In the genomic region with DNA sequence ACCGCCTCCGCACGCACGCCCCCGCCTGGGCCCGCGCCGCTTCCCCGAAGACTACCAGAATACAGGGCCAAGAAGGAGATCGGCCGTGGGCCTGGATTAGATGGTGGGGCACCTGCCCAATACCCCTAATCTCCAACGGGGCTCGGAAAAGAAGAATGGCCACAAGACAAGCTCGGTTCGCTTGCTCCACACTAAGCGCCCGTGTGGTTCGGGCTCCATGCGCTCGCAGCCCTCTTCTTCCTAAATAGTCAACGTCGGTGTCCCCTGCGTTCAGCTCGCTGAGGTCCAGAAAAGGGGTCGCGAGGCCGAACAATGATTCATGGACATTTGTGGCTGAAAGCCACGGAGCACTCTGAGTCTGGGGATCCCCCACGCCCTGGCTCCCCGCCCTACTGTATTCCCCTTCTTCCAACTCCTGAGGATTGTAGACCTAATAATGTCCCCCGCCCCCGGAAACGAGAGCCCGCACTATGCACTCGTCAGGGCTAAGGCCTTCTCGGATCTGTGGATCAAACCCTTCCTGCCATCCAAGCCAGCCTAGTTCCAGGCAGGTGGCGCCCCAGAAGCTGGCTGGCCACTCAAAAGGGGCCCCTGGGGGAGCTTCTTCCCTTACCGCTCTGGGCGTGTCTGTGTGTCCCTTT, we compare ENCODE assay signal across 8 mouse cellular contexts. TPM values are rescaled to one million over a fixed set of nuclear protein-coding genes. Genes with fewer than 3 reads are reported as not detected.
A peak's percentile ranks its signal among the peaks of the same experiment; 100 is the strongest.
DNase-seq lines count a peak whose midpoint lies in the region; ATAC-seq and TF ChIP-seq lines count a peak whose summit lies in the region.

No protein-coding gene starts in this region.

- no peaks in the 10 kb centered on the region for H3K4me1 ChIP-seq in kidney, adult 2 months (ENCODE audit: control insufficient read depth, insufficient read depth, low read length)
- peaks cover 50% of the 10 kb centered on the region for H3K4me1 ChIP-seq in embryonic facial prominence, embryonic 12.5 days
- peaks cover 44% of the 10 kb centered on the region for H3K4me1 ChIP-seq in limb, embryonic 10.5 days
- peaks cover 81% of the 10 kb centered on the region for H3K4me1 ChIP-seq in neural tube, embryonic 15.5 days

- H3K9me3 ChIP-seq in embryonic facial prominence, embryonic 12.5 days = no peaks in the 10 kb centered on the region
- no peaks in the 10 kb centered on the region for H3K9me3 ChIP-seq in limb, embryonic 10.5 days (replicated peaks)
- H3K9me3 ChIP-seq in neural tube, embryonic 15.5 days (replicated peaks) = no peaks in the 10 kb centered on the region

- peak overlapping the region; percentile 56 for H3K4me3 ChIP-seq in kidney, adult 2 months (ENCODE audit: insufficient read depth, low read depth, low read length)
- peak overlapping the region; percentile 51 for H3K4me3 ChIP-seq in embryonic facial prominence, embryonic 12.5 days
- H3K4me3 ChIP-seq in limb, embryonic 10.5 days = peak overlapping the region; percentile 61
- H3K4me3 ChIP-seq in neural tube, embryonic 15.5 days (replicated peaks) = peak overlapping the region; percentile 75

- DNase-seq in kidney, adult 2 months = peak; percentile 7
- no peak for DNase-seq in kidney, postnatal 14 days
- peak; percentile 37 for DNase-seq in Muller cell, postnatal 12 days (ENCODE audit: inconsistent ontology term)
- peak; percentile 72 for DNase-seq in limb, embryonic 10.5 days (ENCODE audit: low spot score)
- DNase-seq in layer of hippocampus, adult 9-11 months = no peak
- no peak for DNase-seq in layer of hippocampus, postnatal 36 days

- ATAC-seq in embryonic facial prominence, embryonic 12.5 days (ENCODE audit: insufficient number of reproducible peaks, insufficient read depth, low FRiP score, low TSS enrichment) = no peak
- ATAC-seq in neural tube, embryonic 15.5 days (ENCODE audit: low FRiP score) = peak; percentile 7

- no peak overlapping the region for H3K27ac ChIP-seq in kidney, adult 2 months (ENCODE audit: insufficient read depth, low read depth, low read length)
- H3K27ac ChIP-seq in embryonic facial prominence, embryonic 12.5 days = no peak overlapping the region
- 0 out of 2 replicates have a peak overlapping the region, but pooled peaks have one; percentile 65 for H3K27ac ChIP-seq in limb, embryonic 10.5 days
- peak overlapping the region; percentile 76 for H3K27ac ChIP-seq in neural tube, embryonic 15.5 days (replicated peaks)

- WGBS in kidney, adult 2 months = 2% methylated on average over 39 of the region's 39 CpGs
- 2% methylated on average over 39 of the region's 39 CpGs for WGBS in embryonic facial prominence, embryonic 12.5 days
- 3% methylated on average over 39 of the region's 39 CpGs for WGBS in limb, embryonic 10.5 days
- WGBS in neural tube, embryonic 15.5 days = under 1% methylated on average over 39 of the region's 39 CpGs

- peak overlapping the region; percentile 63 for H3K9ac ChIP-seq in embryonic facial prominence, embryonic 12.5 days
- H3K9ac ChIP-seq in neural tube, embryonic 15.5 days (replicated peaks) = peak overlapping the region; percentile 85

- no peak for TF ChIP-seq CTCF in kidney, adult 2 months (conservative IDR thresholded peaks at IDR 0.05; ENCODE audit: insufficient read depth, insufficient read length, low read depth, low read length)

- peaks cover 6% of the 10 kb centered on the region for H3K27me3 ChIP-seq in kidney, adult 2 months (replicated peaks; ENCODE audit: control insufficient read depth, insufficient read depth, low read length)
- peaks cover 94% of the 10 kb centered on the region for H3K27me3 ChIP-seq in embryonic facial prominence, embryonic 12.5 days
- peaks cover 100% of the 10 kb centered on the region for H3K27me3 ChIP-seq in limb, embryonic 10.5 days (ENCODE audit: low read depth, poor library complexity, severe bottlenecking)
- peaks cover 20% of the 10 kb centered on the region for H3K27me3 ChIP-seq in neural tube, embryonic 15.5 days (replicated peaks)

- TF ChIP-seq POLR2A in kidney, adult 2 months (IDR thresholded peaks at IDR 0.05; ENCODE audit: low read depth, low read length) = no peak

- peak overlapping the region; percentile 99 for H3K4me2 ChIP-seq in embryonic facial prominence, embryonic 12.5 days (replicated peaks)
- H3K4me2 ChIP-seq in neural tube, embryonic 15.5 days = peak overlapping the region; percentile 98

- H3K36me3 ChIP-seq in kidney, adult 2 months (ENCODE audit: control insufficient read depth, insufficient read depth, low read length) = no peaks in the 10 kb centered on the region
- H3K36me3 ChIP-seq in embryonic facial prominence, embryonic 12.5 days = no peaks in the 10 kb centered on the region
- no peaks in the 10 kb centered on the region for H3K36me3 ChIP-seq in limb, embryonic 10.5 days
- H3K36me3 ChIP-seq in neural tube, embryonic 15.5 days = no peaks in the 10 kb centered on the region

RNA-seq across cellular contexts. Expression of a gene that starts 0.5 kb away (rescaled TPM):
- polyA plus RNA-seq in kidney, adult 2 months (2012; rRNA removed) = 0.08 and 0.10 TPM in 2 replicates
- 2.0 and 2.4 TPM in 2 replicates for polyA plus RNA-seq in embryonic facial prominence, embryonic 12.5 days (2016; fragmentation: Nextera tagmentation; extraction: Ambion mirVana)
- 0.25 and 0.36 TPM in 2 replicates for polyA plus RNA-seq in limb, embryonic 10.5 days (2016; fragmentation: Nextera tagmentation; extraction: Ambion mirVana)
- polyA plus RNA-seq in neural tube, embryonic 15.5 days (2015; fragmentation: Nextera tagmentation; extraction: Ambion mirVana) = 26.0 and 28.3 TPM in 2 replicates
- 100 to 1,000 TPM; 452 to 470 TPM for total RNA-seq in layer of hippocampus, postnatal 36 days (2021)

RNA-seq across cellular contexts. Expression of a gene that starts 54.6 kb away (rescaled TPM):
- polyA plus RNA-seq in kidney, adult 2 months (2012; rRNA removed) = 20.7 and 23.4 TPM in 2 replicates
- 17.7 and 20.4 TPM in 2 replicates for polyA plus RNA-seq in embryonic facial prominence, embryonic 12.5 days (2016; fragmentation: Nextera tagmentation; extraction: Ambion mirVana)
- 17.4 and 17.9 TPM in 2 replicates for polyA plus RNA-seq in limb, embryonic 10.5 days (2016; fragmentation: Nextera tagmentation; extraction: Ambion mirVana)
- polyA plus RNA-seq in neural tube, embryonic 15.5 days (2015; fragmentation: Nextera tagmentation; extraction: Ambion mirVana) = 10.4 and 11.7 TPM in 2 replicates
- total RNA-seq in layer of hippocampus, postnatal 36 days (2021) = 10 to 100 TPM; 63.9 to 65.0 TPM

RNA-seq across cellular contexts. Expression of a gene that starts 56.9 kb away (rescaled TPM):
- 14.1 TPM in 2 replicates for polyA plus RNA-seq in kidney, adult 2 months (2012; rRNA removed)
- 19.1 and 22.4 TPM in 2 replicates for polyA plus RNA-seq in embryonic facial prominence, embryonic 12.5 days (2016; fragmentation: Nextera tagmentation; extraction: Ambion mirVana)
- 22.7 and 27.2 TPM in 2 replicates for polyA plus RNA-seq in limb, embryonic 10.5 days (2016; fragmentation: Nextera tagmentation; extraction: Ambion mirVana)
- 15.1 and 15.8 TPM in 2 replicates for polyA plus RNA-seq in neural tube, embryonic 15.5 days (2015; fragmentation: Nextera tagmentation; extraction: Ambion mirVana)
- total RNA-seq in layer of hippocampus, postnatal 36 days (2021) = 10 to 100 TPM; 29.7 to 32.4 TPM

Comparison
In these comparisons a context has a peak if more than half of its experiments do, and no peak if none do; other contexts are left out.
1. DNase-seq: peak in kidney, adult 2 months (single experiment), Muller cell, postnatal 12 days (single experiment) and limb, embryonic 10.5 days (single experiment); none in kidney, postnatal 14 days (single experiment), layer of hippocampus, adult 9-11 months (single experiment) and layer of hippocampus, postnatal 36 days (0 of 2).
2. H3K27ac ChIP-seq: peak in limb, embryonic 10.5 days (single experiment) and neural tube, embryonic 15.5 days (single experiment); none in kidney, adult 2 months (single experiment) and embryonic facial prominence, embryonic 12.5 days (single experiment).
3. Peak in every context shown above with its lines, with median percentiles within 50 percentile points of each other: H3K4me3 ChIP-seq.